Mouse (Mus musculus) heart, embryonic 13.5 days (tissue): ENCODE measurements around the gene Bcl7c. TPM values are rescaled to one million over a fixed set of nuclear protein-coding genes. Genes with fewer than 3 reads are reported as not detected.
"Not testable (repeated sequence)": the region's sequence is repeated elsewhere in the genome, so short reads cannot be mapped to it uniquely, and the experiment has no call there.

Experiments used
- ATAC-seq: fragments of 200-750 bp; cut with Nextera tagmentation; 2 replicates; pipeline ENCODE4 v1.8.0; 2017; ENCODE audit warnings: moderate TSS enrichment; ENCODE audit not compliant: insufficient number of reproducible peaks, low FRiP score, low TSS enrichment; ENCODE audit errors: extremely low read depth
- H3K27ac ChIP-seq: fragments of 300-500 bp; sonication (generic); replicated peaks from 2 replicates; pipeline ENCODE4 v1.5.1; 2015; ENCODE audit warnings: moderate library complexity, mild to moderate bottlenecking, inconsistent platforms
- H3K27me3 ChIP-seq: fragments of 300-500 bp; sonication (generic); replicated peaks from 2 replicates; pipeline ENCODE4 v1.6.1; 2015; ENCODE audit warnings: mild to moderate bottlenecking, inconsistent platforms
- H3K36me3 ChIP-seq: fragments of 300-500 bp; sonication (generic); 2 replicates; pipeline ENCODE4 v1.6.1; 2015; ENCODE audit warnings: mild to moderate bottlenecking, inconsistent platforms
- H3K4me1 ChIP-seq: fragments of 300-500 bp; sonication (generic); 2 replicates; pipeline ENCODE4 v1.6.1; 2015; ENCODE audit warnings: inconsistent platforms
- H3K4me2 ChIP-seq: fragments of 300-500 bp; sonication (generic); 2 replicates; pipeline ENCODE4 v1.6.1; 2015; ENCODE audit warnings: inconsistent platforms, mild to moderate bottlenecking, moderate library complexity
- H3K4me3 ChIP-seq: fragments of 300-500 bp; sonication (generic); 2 replicates; pipeline ENCODE4 v1.5.1; 2015; ENCODE audit warnings: moderate library complexity, mild to moderate bottlenecking, inconsistent platforms
- H3K9ac ChIP-seq: fragments of 300-500 bp; sonication (generic); 2 replicates; pipeline ENCODE4 v1.6.1; 2015; ENCODE audit warnings: inconsistent platforms, mild to moderate bottlenecking, moderate library complexity
- H3K9me3 ChIP-seq: fragments of 300-500 bp; sonication (generic); 2 replicates; pipeline ENCODE4 v1.6.1; 2016; ENCODE audit warnings: inconsistent platforms
- WGBS: fragments of 180-500 bp; shearing (Covaris S2); methylation state at CpG from one replicate; pipeline ENCODE4 v1.1.7; 2015; ENCODE audit warnings: mixed read lengths; 5-methylcytosine and 5-hydroxymethylcytosine counted together
- polyA plus RNA-seq: library from polyadenylated mRNA; unstranded; fragments of >200 nt; fragmentation: Nextera tagmentation; extraction: Ambion mirVana; gene quantifications from 2 replicates; pipeline ENCODE4 v1.2.1, GENCODE M21; 2015

Gene Bcl7c
- polyA plus RNA-seq, 1 experiment from 2014 or later: 30.7 TPM

- no peak for ATAC-seq
- Histone ChIP-seq H3K27me3 (peaks cover 10% of the 10 kb centered on the region; the same call in 1 of the 2 replicates), H3K9me3 (no peaks in the 10 kb centered on the region), H3K4me1 (peaks cover 6% of the 10 kb centered on the region), H3K36me3 (no peaks in the 10 kb centered on the region), H3K4me3 (no peak overlapping the region), H3K27ac (no peak overlapping the region), H3K9ac (no peak overlapping the region), H3K4me2 (no peak overlapping the region)
- WGBS: 39% methylated on average over 4 of the region's 4 CpGs
Observed at GRCm38 (mm10) chr7:127641260-127641659, 67.5 kb downstream of the Bcl7c start.

GRCm38 (mm10) chr7:127636963-127637362 lies 71.8 kb downstream of the Bcl7c start:
- under 1% methylated on average over 27 of the region's 27 CpGs for WGBS
- Histone ChIP-seq H3K9me3 (no peaks in the 10 kb centered on the region), H3K27me3 (no peaks in the 10 kb centered on the region), H3K4me3 (peak overlapping the region; percentile 66), H3K4me1 (peaks cover 6% of the 10 kb centered on the region), H3K9ac (peak overlapping the region; percentile 83), H3K4me2 (peak overlapping the region; percentile 74), H3K27ac (no peak overlapping the region), H3K36me3 (no peaks in the 10 kb centered on the region)
- no peak for ATAC-seq

DNA sequence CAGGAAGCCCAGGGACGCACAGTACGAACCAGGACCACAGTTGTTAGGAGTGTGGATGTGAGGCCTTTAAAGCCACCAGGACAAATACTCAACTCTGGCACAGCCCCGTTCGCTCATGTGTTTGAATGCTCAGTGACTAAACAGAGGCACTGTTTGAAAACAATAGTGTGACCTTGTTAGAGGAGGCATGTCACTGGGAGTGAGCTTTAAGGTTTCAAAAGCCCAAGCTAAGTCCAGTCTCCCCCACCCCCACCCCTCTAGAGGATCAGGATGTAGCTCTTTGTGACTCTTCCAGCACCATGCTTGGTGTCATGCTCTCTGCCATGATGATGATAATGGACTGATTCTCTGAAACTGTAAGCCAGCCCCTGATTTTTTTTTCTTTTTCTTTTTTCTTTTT lies 77.3 kb downstream of the Bcl7c start:
- no peak for ATAC-seq
- H3K27ac ChIP-seq: no peak overlapping the region
- no peaks in the 10 kb centered on the region for H3K27me3 ChIP-seq
- H3K4me2 ChIP-seq: no peak overlapping the region
- no peaks in the 10 kb centered on the region for H3K9me3 ChIP-seq
- no peak overlapping the region for H3K9ac ChIP-seq
- H3K36me3 ChIP-seq: no peaks in the 10 kb centered on the region
- WGBS: 87% methylated on average over 4 of the region's 4 CpGs
- H3K4me3 ChIP-seq: no peak overlapping the region
- no peaks in the 10 kb centered on the region for H3K4me1 ChIP-seq

- no peak overlapping the region for H3K27ac ChIP-seq
- H3K9ac ChIP-seq: no peak overlapping the region
- ATAC-seq: no peak
- no peaks in the 10 kb centered on the region for H3K27me3 ChIP-seq
- WGBS: 74% methylated on average over 5 of the region's 5 CpGs
- no peaks in the 10 kb centered on the region for H3K4me1 ChIP-seq
- H3K4me3 ChIP-seq: no peak overlapping the region
- no peak overlapping the region for H3K4me2 ChIP-seq
- no peaks in the 10 kb centered on the region for H3K9me3 ChIP-seq
- H3K36me3 ChIP-seq: no peaks in the 10 kb centered on the region
Observed at GRCm38 (mm10) chr7:127628646-127629045, 80.1 kb downstream of the Bcl7c start.

- Histone ChIP-seq H3K4me1 (no peaks in the 10 kb centered on the region), H3K36me3 (no peaks in the 10 kb centered on the region), H3K27me3 (no peaks in the 10 kb centered on the region), H3K27ac (no peak overlapping the region), H3K9me3 (no peaks in the 10 kb centered on the region), H3K4me2 (no peak overlapping the region), H3K9ac (no peak overlapping the region), H3K4me3 (no peak overlapping the region)
- WGBS: 66% methylated on average over 4 of the region's 4 CpGs
- ATAC-seq: no peak
Observed at GRCm38 (mm10) chr7:127626471-127626870, 82.3 kb downstream of the Bcl7c start.

- WGBS: 91% methylated on average over 7 of the region's 7 CpGs
Observed at GRCm38 (mm10) chr7:127626039-127626438, 82.7 kb downstream of the Bcl7c start.

GRCm38 (mm10) chr7:127618402-127618801 lies 90.3 kb downstream of the Bcl7c start:
- not testable (repeated sequence) for H3K4me2 ChIP-seq, H3K4me3 ChIP-seq, H3K27ac ChIP-seq, H3K27me3 ChIP-seq, H3K9me3 ChIP-seq, H3K36me3 ChIP-seq, H3K9ac ChIP-seq, ATAC-seq
- WGBS: 85% methylated on average over 7 of the region's 8 CpGs
- H3K4me1 ChIP-seq: peaks cover 20% of the 10 kb centered on the region

More at GRCm38 (mm10) chr7:127626039-127626438, 82.7 kb downstream of the Bcl7c start:
- Histone ChIP-seq H3K27ac (no peak overlapping the region), H3K4me2 (no peak overlapping the region), H3K9me3 (no peaks in the 10 kb centered on the region), H3K36me3 (no peaks in the 10 kb centered on the region), H3K27me3 (no peaks in the 10 kb centered on the region), H3K4me3 (no peak overlapping the region), H3K4me1 (no peaks in the 10 kb centered on the region), H3K9ac (no peak overlapping the region)
- no peak for ATAC-seq

GRCm38 (mm10) chr7:127617962-127618361 lies 90.8 kb downstream of the Bcl7c start:
- Histone ChIP-seq H3K4me1 (peaks cover 23% of the 10 kb centered on the region), H3K4me3 (no peak overlapping the region), H3K27me3 (no peaks in the 10 kb centered on the region), H3K9ac (no peak overlapping the region), H3K27ac (no peak overlapping the region), H3K9me3 (no peaks in the 10 kb centered on the region), H3K36me3 (peaks cover 8% of the 10 kb centered on the region), H3K4me2 (no peak overlapping the region)
- no peak for ATAC-seq
- 48% methylated on average over 2 of the region's 2 CpGs for WGBS

DNA sequence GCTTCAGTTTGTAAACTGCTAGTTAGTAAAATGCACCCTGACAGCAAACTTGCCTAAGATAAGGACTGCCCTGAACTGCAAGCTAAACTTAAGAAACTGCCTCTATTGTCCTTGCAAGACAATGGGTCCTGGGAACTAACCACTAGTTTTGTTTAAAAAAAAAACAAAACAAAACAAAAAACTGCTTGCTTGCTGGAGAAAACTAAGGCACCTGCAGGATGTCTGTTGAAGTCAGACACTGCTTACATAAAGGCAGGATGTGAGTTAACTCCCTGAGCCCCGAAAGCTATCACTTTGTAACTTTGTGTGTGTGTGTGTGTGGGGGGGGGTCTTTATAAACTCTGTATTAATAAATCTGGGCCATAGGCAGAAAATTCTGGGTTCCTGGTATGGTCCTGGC lies 91.9 kb downstream of the Bcl7c start:
- Histone ChIP-seq H3K27me3 (no peaks in the 10 kb centered on the region), H3K4me2 (no peak overlapping the region), H3K4me1 (peaks cover 23% of the 10 kb centered on the region), H3K36me3 (peaks cover 19% of the 10 kb centered on the region), H3K4me3 (no peak overlapping the region), H3K9ac (no peak overlapping the region), H3K9me3 (0 out of 2 replicates have a peak, but pooled peaks cover 6% of the 10 kb centered on the region), H3K27ac (no peak overlapping the region)
- WGBS: 80% methylated on average over 1 of the region's 1 CpGs
- ATAC-seq: no peak

GRCm38 (mm10) chr7:127616336-127616735 lies 92.4 kb downstream of the Bcl7c start:
- no peak overlapping the region for H3K4me3 ChIP-seq
- H3K9me3 ChIP-seq: peaks cover 11% of the 10 kb centered on the region; the same call in 1 of the 2 replicates
- no peaks in the 10 kb centered on the region for H3K27me3 ChIP-seq
- no peak overlapping the region for H3K9ac ChIP-seq
- no peak overlapping the region; the same call in 1 of the 2 replicates for H3K27ac ChIP-seq
- H3K36me3 ChIP-seq: peaks cover 24% of the 10 kb centered on the region
- peaks cover 23% of the 10 kb centered on the region for H3K4me1 ChIP-seq
- 66% methylated on average over 1 of the region's 1 CpGs for WGBS
- H3K4me2 ChIP-seq: peak overlapping the region; percentile 77; the same call in 1 of the 2 replicates
- no peak for ATAC-seq

DNA sequence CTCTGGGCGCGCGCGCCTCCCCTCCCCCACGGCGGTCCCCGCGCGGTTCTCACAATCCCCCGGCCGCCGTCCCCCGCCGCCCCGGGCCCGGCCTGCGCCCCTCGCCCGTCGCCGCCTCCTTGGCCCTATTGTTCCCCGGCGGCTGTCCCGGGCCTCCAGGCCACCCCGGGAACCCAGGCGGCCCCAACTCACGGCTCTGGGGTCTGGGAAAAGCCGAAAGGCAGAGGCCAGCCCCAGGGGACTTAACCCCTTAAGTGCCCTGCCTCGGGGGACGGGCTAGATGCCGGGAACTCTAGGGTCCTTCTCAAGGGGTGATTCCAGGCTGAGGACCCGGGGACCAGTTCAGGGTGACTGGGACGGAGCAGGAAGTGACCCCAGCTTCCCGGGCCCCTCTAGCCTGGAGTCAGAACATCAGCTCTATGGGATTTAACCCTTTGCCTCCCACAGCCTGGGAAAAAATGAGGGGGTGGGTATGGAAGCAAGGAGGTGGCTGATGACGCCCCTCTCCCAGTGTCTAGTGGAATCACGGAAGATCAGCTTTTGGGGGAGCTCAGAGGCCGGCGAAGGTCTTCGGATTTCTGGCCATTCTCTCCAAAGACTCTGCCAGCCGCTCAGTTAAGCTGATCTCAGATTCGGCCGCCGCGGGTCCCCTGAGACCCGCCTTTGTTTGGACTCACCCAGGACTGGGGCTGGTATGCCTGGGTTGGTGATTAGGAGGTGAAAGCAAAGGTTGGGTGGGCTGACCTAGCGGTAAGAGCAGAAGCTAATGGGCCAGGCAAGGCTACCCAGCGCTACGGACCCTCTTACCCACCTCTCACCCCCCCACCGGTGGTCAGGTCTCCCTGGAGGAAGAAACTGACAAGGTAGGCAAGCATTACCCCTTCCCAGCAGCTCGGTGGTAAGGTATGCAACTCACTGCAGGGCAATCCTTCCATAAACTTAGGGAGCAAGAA lies 93.6 kb downstream of the Bcl7c start, which contains the start of gene Zfp629:
Gene Zfp629 (minus strand): TSS at position 907 of the 953 bp plus-strand sequence.
- Histone ChIP-seq H3K9ac (peak within 1 kb of the TSS; percentile 99), H3K9me3 (peaks cover 22% of the 10 kb centered on the region), H3K27me3 (no peaks in the 10 kb centered on the region), H3K4me3 (peak within 1 kb of the TSS; percentile 89), H3K36me3 (peaks cover 36% of the 10 kb centered on the region), H3K27ac (peak within 1 kb of the TSS; percentile 89), H3K4me2 (peak within 1 kb of the TSS; percentile 77), H3K4me1 (peaks cover 23% of the 10 kb centered on the region)
- under 1% methylated on average over 46 of the region's 50 CpGs for WGBS
- ATAC-seq: 0 out of 2 replicates have a peak, but pooled peaks have one; percentile 45
